Mouse (Mus musculus) cortical plate, adult 2 months (tissue): ENCODE results near the gene Olfr1415.

Experiments
- CTCF ChIP-seq: fragments of 200-500 bp; IDR thresholded peaks from 2 replicates; pipeline ENCODE4 v1.5.1; 2011; ENCODE audit warnings: mild to moderate bottlenecking, control low read depth, low read length; ENCODE audit not compliant: insufficient read depth; ENCODE audit errors: extremely low read depth
- POLR2A ChIP-seq: fragments of 200-500 bp; IDR thresholded peaks from 2 replicates; pipeline ENCODE4 v1.6.1; 2011; ENCODE audit warnings: mild to moderate bottlenecking, low read length, control low read depth; ENCODE audit not compliant: insufficient read depth; ENCODE audit errors: extremely low read depth

GRCm38 (mm10) chr1:92458416-92458815 is 37.5 kb downstream of the Olfr1415 start:
- no peak for TF ChIP-seq CTCF
- TF ChIP-seq POLR2A: no peak
